Mouse (Mus musculus) testis, adult 2 months (tissue): Measurements from ENCODE around the gene Drap1. TPM values are rescaled to one million over a fixed set of nuclear protein-coding genes. Genes with fewer than 3 reads are reported as not detected.

Experiments
- H3K27ac ChIP-seq: fragments of 200-500 bp; 2 replicates; pipeline ENCODE4 v1.5.1; 2012; ENCODE audit warnings: low read depth, low read length; ENCODE audit not compliant: control insufficient read depth, insufficient read depth
- H3K27me3 ChIP-seq: fragments of 200-500 bp; 2 replicates; pipeline ENCODE4 v1.6.1; 2012; ENCODE audit warnings: mild to moderate bottlenecking, low read length, moderate library complexity; ENCODE audit not compliant: control insufficient read depth, insufficient read depth
- H3K36me3 ChIP-seq: fragments of 200-500 bp; 2 replicates; pipeline ENCODE4 v1.6.1; 2012; ENCODE audit warnings: mild to moderate bottlenecking, low read length; ENCODE audit not compliant: control insufficient read depth, insufficient read depth
- H3K4me1 ChIP-seq: fragments of 200-500 bp; 2 replicates; pipeline ENCODE4 v1.6.1; 2012; ENCODE audit warnings: low read length; ENCODE audit not compliant: control insufficient read depth, insufficient read depth
- H3K4me3 ChIP-seq: fragments of 200-500 bp; 2 replicates; pipeline ENCODE4 v1.5.1; 2012; ENCODE audit warnings: low read depth, mild to moderate bottlenecking, low read length, moderate library complexity, mixed read lengths; ENCODE audit not compliant: control insufficient read depth
- CTCF ChIP-seq: fragments of 200-500 bp; IDR thresholded peaks from 2 replicates; pipeline ENCODE4 v1.5.1; 2012; ENCODE audit warnings: low read depth, mild to moderate bottlenecking, inconsistent platforms, low read length, moderate library complexity; ENCODE audit not compliant: control insufficient read depth, insufficient read depth, insufficient replicate concordance
- POLR2A ChIP-seq: fragments of 200-500 bp; IDR thresholded peaks from 2 replicates; pipeline ENCODE4 v1.6.1; 2012; ENCODE audit warnings: low read depth, mild to moderate bottlenecking, inconsistent platforms, low read length, moderate library complexity; ENCODE audit not compliant: control insufficient read depth
- polyA plus RNA-seq: library from polyadenylated mRNA; depleted of rRNA; stranded (reverse); fragments of >200 nt; gene quantifications from 2 replicates; pipeline ENCODE4 v1.2.3, GENCODE M21; 2012

Drap1 gene
- polyA plus RNA-seq, 1 experiment: 290 TPM

GRCm38 (mm10) chr19:5423561-5423960 lies 1.2 kb downstream of the Drap1 start:
- H3K4me1 ChIP-seq: peaks cover 24% of the 10 kb centered on the region
- TF ChIP-seq CTCF (no peak), POLR2A (no peak)
- H3K27me3 ChIP-seq: no peaks in the 10 kb centered on the region
- H3K4me3 ChIP-seq: peak overlapping the region; percentile 95
- peaks cover 2% of the 10 kb centered on the region for H3K36me3 ChIP-seq
- H3K27ac ChIP-seq: peak overlapping the region; percentile 55; the same call in 1 of the 2 replicates

DNA sequence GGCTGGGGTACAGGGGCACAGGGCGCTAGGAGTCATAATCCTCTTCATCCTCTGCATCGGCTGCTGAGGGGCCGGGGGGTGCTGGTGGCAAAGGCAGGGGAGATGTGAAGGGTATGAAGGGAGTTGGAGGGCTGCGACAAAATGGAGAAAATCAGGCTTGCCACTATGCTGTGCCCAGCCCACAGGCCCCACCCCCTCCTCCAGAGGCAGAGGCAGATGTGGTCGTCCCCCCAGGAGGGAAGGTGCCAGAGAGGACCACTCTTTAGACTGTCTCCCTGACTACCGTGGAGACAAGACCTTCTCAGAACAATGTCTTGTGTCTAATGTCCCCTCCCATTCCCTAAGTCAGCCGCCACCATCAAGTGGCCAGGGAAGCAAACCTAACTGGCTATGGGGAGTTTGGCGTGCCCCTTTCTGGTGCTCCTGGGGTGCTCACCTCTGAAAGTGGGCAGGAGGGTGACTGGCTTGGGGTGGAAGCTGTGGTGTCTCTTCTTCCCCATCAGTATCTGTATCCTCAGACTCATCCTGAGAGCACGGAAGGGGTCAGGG lies 1.8 kb downstream of the Drap1 start:
- no peak for TF ChIP-seq CTCF
- TF ChIP-seq POLR2A: no peak
- Histone ChIP-seq H3K4me3 (peak overlapping the region; percentile 95), H3K36me3 (peaks cover 2% of the 10 kb centered on the region), H3K4me1 (peaks cover 24% of the 10 kb centered on the region), H3K27me3 (no peaks in the 10 kb centered on the region), H3K27ac (no peak overlapping the region)

DNA sequence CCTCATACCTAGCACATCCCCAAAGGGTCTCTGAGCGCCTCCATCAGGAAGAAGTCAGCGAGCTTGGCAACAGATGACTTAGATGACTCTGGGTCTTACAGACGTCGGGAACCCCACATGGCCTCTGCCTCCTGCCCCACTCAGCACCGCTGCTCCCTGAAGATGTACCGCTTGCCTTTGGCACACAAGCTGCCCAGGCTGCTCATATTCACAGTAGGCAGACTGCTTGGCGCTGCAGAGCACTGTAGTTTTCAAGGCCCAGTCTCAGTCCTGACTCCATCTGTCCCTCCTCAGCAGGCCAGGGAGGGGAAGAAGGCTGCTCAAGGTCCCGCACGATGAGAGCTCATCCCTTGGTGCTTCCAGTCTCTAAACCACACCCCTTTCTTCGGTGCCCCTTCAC lies 2.5 kb downstream of the Drap1 start:
- Histone ChIP-seq H3K4me1 (peaks cover 24% of the 10 kb centered on the region), H3K4me3 (no peak overlapping the region), H3K36me3 (peaks cover 2% of the 10 kb centered on the region), H3K27ac (peak overlapping the region; percentile 21), H3K27me3 (no peaks in the 10 kb centered on the region)
- no peak for TF ChIP-seq CTCF
- TF ChIP-seq POLR2A: no peak

GRCm38 (mm10) chr19:5421784-5422183 lies 3.0 kb downstream of the Drap1 start:
- H3K4me1 ChIP-seq: peaks cover 24% of the 10 kb centered on the region
- no peaks in the 10 kb centered on the region for H3K27me3 ChIP-seq
- H3K4me3 ChIP-seq: no peak overlapping the region
- H3K36me3 ChIP-seq: peaks cover 2% of the 10 kb centered on the region
- H3K27ac ChIP-seq: peak overlapping the region; percentile 21
- TF ChIP-seq POLR2A (no peak), CTCF (no peak)

DNA sequence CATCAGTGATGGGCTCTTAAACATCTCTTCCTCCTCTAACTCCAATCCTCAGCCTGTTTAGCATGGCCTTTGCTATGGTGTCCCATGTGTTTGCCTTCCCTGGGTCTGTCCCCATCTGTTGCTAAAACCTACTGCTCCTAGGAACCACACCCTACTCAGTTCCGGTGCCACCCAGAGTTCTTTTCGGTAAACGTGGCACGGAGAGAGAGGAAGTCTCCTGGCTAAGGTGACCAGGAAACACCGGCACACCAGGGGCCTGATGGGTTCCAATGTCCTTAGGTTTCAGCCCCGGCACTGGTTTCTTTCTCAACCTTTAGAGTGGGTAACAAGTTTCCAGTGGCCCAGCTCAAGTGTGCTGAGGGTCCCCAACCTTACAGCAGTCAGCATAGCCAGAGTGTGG lies 4.2 kb downstream of the Drap1 start:
- no peaks in the 10 kb centered on the region for H3K27me3 ChIP-seq
- no peak overlapping the region for H3K27ac ChIP-seq
- H3K4me1 ChIP-seq: peaks cover 15% of the 10 kb centered on the region
- no peak for TF ChIP-seq POLR2A
- no peak for TF ChIP-seq CTCF
- no peak overlapping the region for H3K4me3 ChIP-seq
- H3K36me3 ChIP-seq: peaks cover 2% of the 10 kb centered on the region

DNA sequence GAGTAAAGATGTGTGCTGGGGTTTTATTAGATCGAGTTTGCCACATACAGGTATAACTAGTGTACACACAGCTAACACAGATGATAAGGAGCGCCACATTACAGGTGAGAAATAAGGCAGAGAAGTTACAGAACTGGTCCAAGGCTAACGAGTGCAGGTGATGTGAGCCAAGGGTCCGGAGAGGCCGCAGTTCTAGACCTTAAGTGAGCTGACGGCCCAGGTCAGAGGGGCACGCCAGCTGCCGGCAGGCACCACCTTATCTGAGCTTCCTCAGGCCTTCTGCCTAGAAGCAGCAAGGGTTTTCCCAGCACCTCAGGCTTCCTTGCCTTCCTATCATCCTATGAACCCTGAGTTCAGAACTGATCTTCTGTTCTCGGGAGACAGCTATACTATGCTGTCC lies 5.1 kb downstream of the Drap1 start:
- H3K27ac ChIP-seq: no peak overlapping the region
- no peak overlapping the region for H3K4me3 ChIP-seq
- TF ChIP-seq CTCF (no peak), POLR2A (no peak)
- H3K36me3 ChIP-seq: peaks cover 2% of the 10 kb centered on the region
- no peaks in the 10 kb centered on the region for H3K27me3 ChIP-seq
- H3K4me1 ChIP-seq: peaks cover 18% of the 10 kb centered on the region

- Histone ChIP-seq H3K36me3 (peaks cover 2% of the 10 kb centered on the region), H3K4me3 (no peak overlapping the region), H3K27ac (no peak overlapping the region), H3K4me1 (peaks cover 16% of the 10 kb centered on the region), H3K27me3 (no peaks in the 10 kb centered on the region)
- TF ChIP-seq CTCF (no peak), POLR2A (no peak)
Observed at GRCm38 (mm10) chr19:5418750-5419466, 5.9 kb downstream of the Drap1 start.

GRCm38 (mm10) chr19:5414534-5414957 lies 10.2 kb downstream of the Drap1 start:
- no peaks in the 10 kb centered on the region for H3K36me3 ChIP-seq
- no peaks in the 10 kb centered on the region for H3K27me3 ChIP-seq
- TF ChIP-seq CTCF: no peak
- TF ChIP-seq POLR2A: peak; percentile 46; the same call in 1 of the 2 replicates
- H3K4me3 ChIP-seq: no peak overlapping the region
- peaks cover 5% of the 10 kb centered on the region for H3K4me1 ChIP-seq
- H3K27ac ChIP-seq: peak overlapping the region; percentile 76
